Mouse (Mus musculus): ENCODE data around the gene Aadacl4.
"Not testable (repeated sequence)": the region's sequence is repeated elsewhere in the genome, so short reads cannot be mapped to it uniquely, and the experiment has no call there.

The Aadacl4 gene

GRCm38 (mm10) chr4:144613407-144613806, at the start of gene Aadacl4:
Gene Aadacl4 (plus strand): TSS chr4:144613707.
- no peak for DNase-seq (ENCODE audit: extremely low read depth, insufficient read length, low spot score)

GRCm38 (mm10) chr4:144565034-144565433, 48.5 kb upstream of the Aadacl4 start, which contains the start of gene Gm13124:
Gene Gm13124 (minus strand): TSS chr4:144565134.
- DNase-seq (ENCODE audit: extremely low read depth, insufficient read length, low spot score), result no peak

GRCm38 (mm10) chr4:144567752-144568151, 45.8 kb upstream of the Aadacl4 start:
- no peak for DNase-seq (ENCODE audit: extremely low read depth, insufficient read length, low spot score)

GRCm38 (mm10) chr4:144586207-144586606, 27.3 kb upstream of the Aadacl4 start:
- DNase-seq (ENCODE audit: extremely low read depth, insufficient read length, low spot score), result not testable (repeated sequence)

- DNase-seq (ENCODE audit: extremely low read depth, insufficient read length, low spot score), result no peak
These were observed 20.7 kb upstream of the Aadacl4 start for GRCm38 (mm10) chr4:144592790-144593189.

GRCm38 (mm10) chr4:144614586-144614985, 1.1 kb downstream of the Aadacl4 start:
- DNase-seq (ENCODE audit: extremely low read depth, insufficient read length, low spot score), result no peak

GRCm38 (mm10) chr4:144638263-144638662, 24.8 kb downstream of the Aadacl4 start:
- no peak for DNase-seq (ENCODE audit: extremely low read depth, insufficient read length, low spot score)
